Mouse (Mus musculus) olfactory bulb, adult 2 months (tissue): ENCODE data around the gene Vps35l. TPM values are rescaled to one million over a fixed set of nuclear protein-coding genes. Genes with fewer than 3 reads are reported as not detected.
A peak's percentile ranks its signal among the peaks of the same experiment; 100 is the strongest.

ENCODE experiments used
- H3K27ac ChIP-seq: fragments of 200-500 bp; 2 replicates; pipeline ENCODE4 v1.5.1; 2012; ENCODE audit warnings: low read depth, low read length; ENCODE audit not compliant: insufficient read depth
- H3K4me1 ChIP-seq: fragments of 200-500 bp; 2 replicates; pipeline ENCODE4 v1.6.1; 2012; ENCODE audit warnings: low read length; ENCODE audit not compliant: control insufficient read depth, insufficient read depth
- H3K4me3 ChIP-seq: fragments of 200-500 bp; 2 replicates; pipeline ENCODE4 v1.5.1; 2012; ENCODE audit warnings: mild to moderate bottlenecking, low read depth, low read length, moderate library complexity; ENCODE audit not compliant: insufficient read depth
- CTCF ChIP-seq: fragments of 200-500 bp; IDR thresholded peaks from 2 replicates; pipeline ENCODE4 v1.5.1; 2012; ENCODE audit warnings: low read depth, mild to moderate bottlenecking, low read length, moderate library complexity; ENCODE audit not compliant: insufficient read depth
- POLR2A ChIP-seq: fragments of 200-500 bp; IDR thresholded peaks from 2 replicates; pipeline ENCODE4 v1.6.1; 2012; ENCODE audit warnings: mild to moderate bottlenecking, low read depth, low read length, moderate library complexity; ENCODE audit not compliant: insufficient read depth
- WGBS: fragments of 180-500 bp; shearing (Covaris S2); methylation state at CpG from one replicate; pipeline ENCODE4 v1.1.7; 2018; 5-methylcytosine and 5-hydroxymethylcytosine counted together
- polyA plus RNA-seq: library from polyadenylated mRNA; stranded (reverse); fragments of >200 nt; gene quantifications from 2 replicates; pipeline ENCODE4 v1.2.4, GENCODE M21; 2012; ENCODE audit warnings: low replicate concordance; ENCODE audit not compliant: missing spikeins, insufficient read depth, insufficient read length

The Vps35l gene
- polyA plus RNA-seq, 1 experiment, result not detected

DNA sequence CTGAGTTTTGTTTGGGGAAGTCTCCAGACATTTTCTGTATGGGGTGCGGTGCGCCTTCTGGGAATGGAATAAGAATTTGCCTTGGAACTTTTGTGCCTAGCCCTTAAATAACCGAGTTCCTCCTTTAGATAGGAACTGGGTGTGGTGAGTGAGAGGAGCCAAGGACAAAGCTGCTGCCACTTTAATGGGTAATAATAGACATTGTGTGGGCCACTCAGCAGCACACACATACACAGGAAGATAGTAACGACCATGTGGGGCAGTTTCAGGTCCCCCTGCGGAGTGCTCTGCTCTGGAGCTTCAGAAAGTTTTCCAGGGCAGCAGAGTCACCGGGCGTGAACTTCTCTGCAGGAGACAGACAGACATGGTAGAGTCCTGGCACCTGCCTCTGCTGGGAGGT lies 81.3 kb downstream of the Vps35l start:
- 64% methylated on average over 7 of the region's 7 CpGs for WGBS
- TF ChIP-seq CTCF, result no peak
- no peak for TF ChIP-seq POLR2A
- H3K27ac ChIP-seq, result no peak overlapping the region
- peaks cover 13% of the 10 kb centered on the region for H3K4me1 ChIP-seq
- H3K4me3 ChIP-seq, result no peak overlapping the region

DNA sequence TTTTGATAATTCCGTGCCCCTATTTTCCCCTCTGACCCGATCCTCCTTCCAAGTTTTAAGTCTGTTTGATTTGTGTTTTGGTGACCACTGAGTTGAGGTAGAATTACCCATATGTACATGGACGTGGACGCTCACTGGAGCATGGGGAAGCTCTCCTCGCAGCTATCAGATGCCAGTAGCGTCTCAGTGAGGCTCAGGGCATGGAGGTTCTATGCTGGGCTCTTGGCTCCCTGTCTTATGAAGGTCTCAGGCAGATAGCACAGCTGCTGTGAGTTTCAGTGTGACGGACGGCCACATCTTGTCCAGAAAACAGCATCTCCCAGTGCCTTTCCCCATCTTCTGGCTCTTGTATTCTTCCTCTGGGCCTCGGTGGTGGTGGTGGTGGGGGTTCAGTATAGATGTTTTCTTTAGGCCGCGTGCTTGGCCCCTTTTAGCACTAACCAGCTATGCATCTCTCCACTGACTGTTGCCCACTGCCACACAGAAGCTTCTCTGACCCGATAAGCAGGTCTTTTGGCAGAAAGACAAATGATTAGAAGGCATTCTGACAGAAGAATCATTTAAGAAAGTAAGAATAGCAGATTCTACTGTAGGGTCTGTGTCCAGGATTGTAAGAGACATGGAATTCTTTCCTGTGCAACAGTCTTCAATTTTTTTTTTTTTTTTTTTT lies 82.0 kb downstream of the Vps35l start:
- no peak for TF ChIP-seq CTCF
- no peak for TF ChIP-seq POLR2A
- WGBS, result 92% methylated on average over 12 of the region's 12 CpGs
- Histone ChIP-seq H3K27ac (no peak overlapping the region), H3K4me3 (no peak overlapping the region), H3K4me1 (peaks cover 17% of the 10 kb centered on the region)

DNA sequence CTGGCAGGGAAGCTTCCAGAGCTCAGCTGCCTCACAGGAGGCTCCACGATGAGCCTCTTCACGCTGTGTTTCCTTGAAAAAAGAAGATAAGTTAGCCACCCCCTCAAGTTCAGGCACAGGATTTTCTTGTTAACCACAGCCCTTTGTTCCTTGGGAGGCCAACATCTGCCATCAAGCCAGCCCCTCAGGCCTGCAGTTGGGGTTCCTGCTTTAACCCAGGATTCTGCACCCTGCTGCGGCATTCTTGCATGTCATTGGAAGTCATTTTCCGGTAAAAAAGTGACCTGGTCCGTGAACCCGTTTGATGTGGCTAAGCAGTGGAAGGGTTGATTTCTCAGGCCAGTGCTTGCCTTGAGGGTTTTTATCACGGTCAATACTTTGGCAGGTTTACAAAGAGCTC lies 84.4 kb downstream of the Vps35l start:
- WGBS, result 56% methylated on average over 7 of the region's 7 CpGs
- no peak overlapping the region for H3K4me3 ChIP-seq
- no peak for TF ChIP-seq CTCF
- TF ChIP-seq POLR2A, result no peak
- peak overlapping the region; percentile 48; the same call in 1 of the 2 replicates for H3K27ac ChIP-seq
- H3K4me1 ChIP-seq, result peaks cover 29% of the 10 kb centered on the region

- 31% methylated on average over 5 of the region's 5 CpGs for WGBS
- TF ChIP-seq POLR2A, result no peak
- no peak for TF ChIP-seq CTCF
- peaks cover 39% of the 10 kb centered on the region for H3K4me1 ChIP-seq
- no peak overlapping the region for H3K4me3 ChIP-seq
- H3K27ac ChIP-seq, result peak overlapping the region; percentile 53
These were observed 88.0 kb downstream of the Vps35l start for GRCm38 (mm10) chr7:118827975-118828416.

DNA sequence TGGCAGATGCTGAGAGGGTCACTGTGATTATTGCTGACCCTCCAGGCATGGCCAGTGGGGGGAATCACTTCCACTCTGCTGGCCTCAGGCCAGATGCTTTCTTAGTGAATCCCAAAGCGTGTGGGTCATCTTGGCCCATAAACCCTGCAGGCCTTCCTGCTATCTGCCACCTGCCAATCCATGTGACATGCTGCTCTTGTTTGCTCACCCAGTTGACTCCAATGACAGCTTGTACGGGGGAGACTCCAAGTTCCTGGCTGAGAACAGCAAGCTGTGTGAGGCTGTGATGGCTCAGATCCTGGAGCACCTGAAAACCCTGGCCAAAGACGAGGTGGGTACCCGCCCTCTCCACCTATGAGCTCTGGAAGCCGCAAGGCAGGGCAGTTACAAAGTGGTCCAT lies 97.9 kb downstream of the Vps35l start:
- 89% methylated on average over 5 of the region's 5 CpGs for WGBS
- H3K27ac ChIP-seq, result no peak overlapping the region
- no peak for TF ChIP-seq CTCF
- no peak for TF ChIP-seq POLR2A

GRCm38 (mm10) chr7:118841030-118841745 lies 101.2 kb downstream of the Vps35l start:
- Histone ChIP-seq H3K27ac (no peak overlapping the region), H3K4me1 (no peaks in the 10 kb centered on the region), H3K4me3 (no peak overlapping the region)
- 41% methylated on average over 8 of the region's 8 CpGs for WGBS
- TF ChIP-seq CTCF (no peak), POLR2A (no peak)

More for the DNA sequence above, 97.9 kb downstream of the Vps35l start:
- no peaks in the 10 kb centered on the region for H3K4me1 ChIP-seq
- H3K4me3 ChIP-seq, result no peak overlapping the region

- H3K4me3 ChIP-seq, result no peak overlapping the region
- no peaks in the 10 kb centered on the region for H3K4me1 ChIP-seq
- no peak for TF ChIP-seq CTCF
- TF ChIP-seq POLR2A, result no peak
- 3% methylated on average over 1 of the region's 1 CpGs for WGBS
- no peak overlapping the region for H3K27ac ChIP-seq
These were observed 101.8 kb downstream of the Vps35l start for GRCm38 (mm10) chr7:118841796-118842195.

GRCm38 (mm10) chr7:118842938-118843337 lies 102.9 kb downstream of the Vps35l start:
- 75% methylated on average over 4 of the region's 4 CpGs for WGBS
- Histone ChIP-seq H3K4me3 (no peak overlapping the region), H3K4me1 (no peaks in the 10 kb centered on the region), H3K27ac (no peak overlapping the region)
- TF ChIP-seq POLR2A, result no peak
- TF ChIP-seq CTCF, result no peak

DNA sequence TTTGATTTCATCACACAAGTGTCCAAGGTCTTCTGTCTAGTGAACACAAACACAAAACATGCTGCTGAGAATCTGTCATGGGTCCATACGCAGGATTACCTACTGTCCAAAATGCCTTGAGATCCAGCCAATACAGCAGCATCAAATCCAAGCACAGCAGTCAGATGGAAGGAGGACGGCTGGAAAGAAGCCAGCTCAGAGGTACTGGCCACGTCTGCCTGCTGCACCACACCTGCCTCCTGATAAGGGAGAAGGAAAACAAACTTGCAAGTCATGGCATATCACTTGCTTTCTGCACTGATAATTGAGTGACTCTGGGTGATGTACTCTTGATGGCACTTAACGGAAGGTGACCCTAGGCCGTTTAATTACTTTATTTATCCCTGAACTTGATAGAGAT lies 105.1 kb downstream of the Vps35l start:
- TF ChIP-seq CTCF (no peak), POLR2A (no peak)
- Histone ChIP-seq H3K4me3 (no peak overlapping the region), H3K4me1 (peaks cover 7% of the 10 kb centered on the region), H3K27ac (no peak overlapping the region)
- WGBS, result 72% methylated on average over 5 of the region's 5 CpGs

DNA sequence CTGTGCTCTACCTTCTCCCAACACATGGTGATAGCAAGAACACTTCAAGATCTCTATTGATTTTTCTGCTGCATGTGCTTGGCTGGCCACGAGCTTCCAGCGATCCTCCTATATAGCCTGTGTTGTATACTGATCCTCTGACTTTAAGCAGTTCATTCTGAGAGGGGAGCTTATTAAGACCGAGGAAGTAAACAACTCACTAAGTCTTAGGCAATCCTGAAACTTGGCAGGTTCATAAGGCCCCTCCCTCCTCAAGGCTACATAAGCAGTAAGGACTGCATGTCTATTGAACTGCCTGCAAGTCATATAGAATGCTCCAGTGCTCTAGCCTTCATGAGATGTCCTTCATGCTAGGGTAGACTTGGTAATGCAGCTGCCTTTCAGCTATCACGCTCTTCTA lies 106.3 kb downstream of the Vps35l start:
- WGBS, result 78% methylated on average over 4 of the region's 4 CpGs
- Histone ChIP-seq H3K27ac (no peak overlapping the region), H3K4me1 (peaks cover 16% of the 10 kb centered on the region), H3K4me3 (no peak overlapping the region)
- TF ChIP-seq CTCF, result no peak
- TF ChIP-seq POLR2A, result no peak
